Mouse (Mus musculus) ES-Bruce4 (cell line): ENCODE results near the gene Dync1i1. TPM values are rescaled to one million over a fixed set of nuclear protein-coding genes. Genes with fewer than 3 reads are reported as not detected.
"Not testable (repeated sequence)": the region's sequence is repeated elsewhere in the genome, so short reads cannot be mapped to it uniquely, and the experiment has no call there.

Source experiments
- H3K27ac ChIP-seq: 2 replicates; pipeline ENCODE4 v1.5.1; 2012; ENCODE audit warnings: low read length, inconsistent platforms; ENCODE audit not compliant: insufficient read depth
- H3K27me3 ChIP-seq: 2 replicates; pipeline ENCODE4 v1.6.1; 2012; ENCODE audit warnings: mild to moderate bottlenecking, low read length, inconsistent platforms; ENCODE audit not compliant: control insufficient read depth, poor library complexity, insufficient read depth, severe bottlenecking
- H3K36me3 ChIP-seq: 2 replicates; pipeline ENCODE4 v1.6.1; 2012; ENCODE audit warnings: inconsistent platforms, mild to moderate bottlenecking, low read length, moderate library complexity; ENCODE audit not compliant: control insufficient read depth, poor library complexity, insufficient read depth, severe bottlenecking
- H3K4me1 ChIP-seq: one replicate; pipeline ENCODE4 v1.8.1; 2011; ENCODE audit warnings: low read length; ENCODE audit not compliant: control insufficient read depth, insufficient read depth
- H3K4me3 ChIP-seq: 2 replicates; pipeline ENCODE4 v1.5.1; 2011; ENCODE audit warnings: low read depth, mild to moderate bottlenecking, low read length
- H3K9ac ChIP-seq: 2 replicates; pipeline ENCODE4 v1.6.1; 2012; ENCODE audit warnings: low read depth, mild to moderate bottlenecking, inconsistent platforms; ENCODE audit not compliant: poor library complexity, severe bottlenecking
- H3K9me3 ChIP-seq: replicated peaks from 2 replicates; pipeline ENCODE4 v1.6.1; 2012; ENCODE audit warnings: mild to moderate bottlenecking, low read length, inconsistent platforms; ENCODE audit not compliant: control insufficient read depth, poor library complexity, insufficient read depth, severe bottlenecking
- CTCF ChIP-seq: IDR thresholded peaks from one replicate; pipeline ENCODE4 v1.8.1; 2011; ENCODE audit warnings: low read depth, low read length
- EP300 ChIP-seq: IDR thresholded peaks from 2 replicates; pipeline ENCODE4 v1.6.1; 2011; ENCODE audit warnings: low read depth, low read length; ENCODE audit not compliant: insufficient read depth
- POLR2A ChIP-seq: IDR thresholded peaks from one replicate; pipeline ENCODE4 v1.8.1; 2011; ENCODE audit warnings: low read length; ENCODE audit not compliant: insufficient read depth
- polyA plus RNA-seq: library from polyadenylated mRNA; stranded (reverse); fragments of >200 nt; gene quantifications from 2 replicates; pipeline ENCODE4 v1.2.4, GENCODE M21; 2011; ENCODE audit warnings: low read depth; ENCODE audit not compliant: missing spikeins, insufficient read depth, insufficient read length

The Dync1i1 gene
- polyA plus RNA-seq, 1 experiment, result 0.25 TPM

GRCm38 (mm10) chr6:5715101-5715618 is 10.3 kb upstream of the Dync1i1 start:
- Histone ChIP-seq H3K27ac (no peak overlapping the region), H3K27me3 (no peaks in the 10 kb centered on the region), H3K4me1 (no peaks in the 10 kb centered on the region), H3K9me3 (no peaks in the 10 kb centered on the region), H3K36me3 (no peaks in the 10 kb centered on the region), H3K4me3 (no peak overlapping the region), H3K9ac (no peak overlapping the region)
- TF ChIP-seq CTCF (no peak), POLR2A (no peak), EP300 (no peak)

- no peak for TF ChIP-seq POLR2A
- no peak for TF ChIP-seq CTCF
- no peak for TF ChIP-seq EP300
- Histone ChIP-seq H3K36me3 (no peaks in the 10 kb centered on the region), H3K27ac (no peak overlapping the region), H3K4me1 (no peaks in the 10 kb centered on the region), H3K9ac (no peak overlapping the region), H3K27me3 (no peaks in the 10 kb centered on the region), H3K9me3 (no peaks in the 10 kb centered on the region), H3K4me3 (no peak overlapping the region)
These were observed 6.5 kb upstream of the Dync1i1 start for GRCm38 (mm10) chr6:5718955-5719354.

GRCm38 (mm10) chr6:5720716-5721115 is 4.7 kb upstream of the Dync1i1 start:
- not testable (repeated sequence) for H3K27ac ChIP-seq, H3K36me3 ChIP-seq, H3K9ac ChIP-seq, H3K27me3 ChIP-seq, H3K9me3 ChIP-seq, H3K4me1 ChIP-seq, H3K4me3 ChIP-seq

- TF ChIP-seq CTCF (no peak), POLR2A (no peak), EP300 (no peak)
- H3K9ac ChIP-seq, result no peak overlapping the region
- no peaks in the 10 kb centered on the region for H3K4me1 ChIP-seq
These were observed 1.5 kb upstream of the Dync1i1 start for GRCm38 (mm10) chr6:5723986-5724385.

GRCm38 (mm10) chr6:5726237-5726670 is 815 bp downstream of the Dync1i1 start:
- H3K9me3 ChIP-seq, result no peaks in the 10 kb centered on the region
- H3K27me3 ChIP-seq, result no peaks in the 10 kb centered on the region
- no peaks in the 10 kb centered on the region for H3K4me1 ChIP-seq
- H3K36me3 ChIP-seq, result no peaks in the 10 kb centered on the region
- no peak overlapping the region for H3K9ac ChIP-seq
- TF ChIP-seq EP300 (no peak), CTCF (no peak), POLR2A (no peak)
- H3K4me3 ChIP-seq, result peak overlapping the region; percentile 36
- no peak overlapping the region for H3K27ac ChIP-seq

More at GRCm38 (mm10) chr6:5723986-5724385, 1.5 kb upstream of the Dync1i1 start:
- Histone ChIP-seq H3K36me3 (no peaks in the 10 kb centered on the region), H3K27ac (no peak overlapping the region), H3K4me3 (no peak overlapping the region), H3K27me3 (no peaks in the 10 kb centered on the region), H3K9me3 (no peaks in the 10 kb centered on the region)

- no peak overlapping the region for H3K4me3 ChIP-seq
- H3K27me3 ChIP-seq, result no peaks in the 10 kb centered on the region
- no peaks in the 10 kb centered on the region for H3K36me3 ChIP-seq
- TF ChIP-seq EP300 (no peak), POLR2A (no peak), CTCF (no peak)
- H3K4me1 ChIP-seq, result no peaks in the 10 kb centered on the region
- no peak overlapping the region for H3K27ac ChIP-seq
- no peak overlapping the region for H3K9ac ChIP-seq
- no peaks in the 10 kb centered on the region for H3K9me3 ChIP-seq
These were observed 7.8 kb downstream of the Dync1i1 start for GRCm38 (mm10) chr6:5733217-5733616.
